Mouse (Mus musculus) liver, postnatal 0 days (tissue): ENCODE measurements at regions not wholly inside any gene's neighbourhood (a gene's known extent, or its start where the extent isn't known, plus 50 kb on each side); places are given as distances from the start of the nearest gene placed in this dataset.

Experiments
- CTCF ChIP-seq: sonication (generic); IDR thresholded peaks from 2 replicates; pipeline ENCODE4 v1.5.1; 2016; ENCODE audit warnings: antibody characterized with exemption, low read depth
- EP300 ChIP-seq: IDR thresholded peaks from 2 replicates; pipeline ENCODE4 v1.6.1; 2016; ENCODE audit warnings: antibody characterized with exemption, low read depth, mild to moderate bottlenecking

DNA sequence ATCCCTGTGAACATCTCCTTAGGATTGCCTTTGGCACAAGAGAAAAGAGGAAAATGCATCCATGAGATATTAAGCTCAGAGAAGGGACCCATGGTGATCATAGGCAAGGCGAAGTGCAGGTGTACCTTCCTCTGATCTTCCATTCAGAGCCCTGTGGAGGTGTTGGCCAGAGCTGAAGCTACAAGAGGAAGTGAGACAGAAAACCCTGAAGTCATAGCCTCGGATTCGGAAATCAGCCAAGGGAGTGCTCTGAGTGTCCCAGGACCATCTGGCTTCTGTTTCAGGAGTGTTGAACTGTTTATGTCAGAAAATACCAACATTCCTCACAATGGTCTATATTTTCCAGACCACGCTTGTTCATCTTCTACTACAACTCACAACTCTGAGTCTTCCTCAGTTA, 271.6 kb downstream of the Ccser2 start:
- TF ChIP-seq CTCF (no peak), EP300 (no peak)
